8 mouse cellular contexts compared by ENCODE assay signal in genomic region chr1:180365983-180366811, GRCm38 (mm10). TPM values are rescaled to one million over a fixed set of nuclear protein-coding genes. Genes with fewer than 3 reads are reported as not detected.
A peak's percentile ranks its signal among the peaks of the same experiment; 100 is the strongest.
DNase-seq lines count a peak whose midpoint lies in the region; ATAC-seq and TF ChIP-seq lines count a peak whose summit lies in the region.

No protein-coding gene starts in this region.

- no peaks in the 10 kb centered on the region for H3K27me3 ChIP-seq in liver, embryonic 14.5 days (ENCODE audit: control insufficient read depth, insufficient read depth, low read length)
- H3K27me3 ChIP-seq in stomach, embryonic 15.5 days (replicated peaks), result no peaks in the 10 kb centered on the region

- WGBS in liver, embryonic 14.5 days (ENCODE audit: insufficient replicate concordance), result 58% methylated on average over 18 of the region's 18 CpGs
- WGBS in stomach, embryonic 15.5 days, result 65% methylated on average over 18 of the region's 18 CpGs
- 53% methylated on average over 18 of the region's 18 CpGs for WGBS in lung, adult 2 months

- ATAC-seq in cerebellum, adult (ENCODE audit: insufficient number of reproducible peaks, low FRiP score, low TSS enrichment), result no peak
- ATAC-seq in liver, embryonic 14.5 days (ENCODE audit: insufficient read depth), result no peak
- ATAC-seq in stomach, embryonic 15.5 days (ENCODE audit: insufficient read depth, low FRiP score, low read depth), result no peak

- TF ChIP-seq POLR2A in lung, adult 2 months (IDR thresholded peaks at IDR 0.05; ENCODE audit: borderline replicate concordance, extremely low read depth, low read depth, low read length), result no peak

- intact Hi-C loops in left cerebral cortex, postnatal 4 days (cut with DNase I), result loop anchor here (5.0 kb wide), 1 partner anchor 34 kb away; the partner anchor contains the start of gene Itpkb

- H3K27ac ChIP-seq in liver, embryonic 14.5 days, result no peak overlapping the region
- H3K27ac ChIP-seq in stomach, embryonic 15.5 days, result peak overlapping the region; percentile 83

- H3K4me3 ChIP-seq in liver, embryonic 14.5 days (ENCODE audit: insufficient read depth in 1 of 2, low read depth in 2 of 2, low read length in 2 of 2), result no peak overlapping the region
- no peak overlapping the region for H3K4me3 ChIP-seq in stomach, embryonic 15.5 days (replicated peaks)
- no peak overlapping the region for H3K4me3 ChIP-seq in lung, adult 2 months (replicated peaks; ENCODE audit: extremely low read depth, low read depth, low read length)

- no peaks in the 10 kb centered on the region for H3K36me3 ChIP-seq in liver, embryonic 14.5 days (replicated peaks; ENCODE audit: control insufficient read depth, insufficient read depth, low read depth)
- no peaks in the 10 kb centered on the region for H3K36me3 ChIP-seq in stomach, embryonic 15.5 days

- H3K9ac ChIP-seq in liver, embryonic 14.5 days (replicated peaks), result no peak overlapping the region
- H3K9ac ChIP-seq in stomach, embryonic 15.5 days, result no peak overlapping the region

- H3K4me1 ChIP-seq in liver, embryonic 14.5 days (replicated peaks; ENCODE audit: control insufficient read depth in 2 of 2, insufficient read depth in 2 of 2, low read length in 1 of 2), result peaks cover 3 to 28% of the 10 kb centered on the region in 2 experiments
- peaks cover 41% of the 10 kb centered on the region for H3K4me1 ChIP-seq in stomach, embryonic 15.5 days
- H3K4me1 ChIP-seq in lung, adult 2 months (ENCODE audit: control insufficient read depth, insufficient read depth, low read length), result peaks cover 71% of the 10 kb centered on the region

- H3K4me2 ChIP-seq in liver, embryonic 14.5 days (ENCODE audit: low read depth), result peak overlapping the region; percentile 76
- peak overlapping the region; percentile 83 for H3K4me2 ChIP-seq in stomach, embryonic 15.5 days

- no peak for TF ChIP-seq EP300 in liver, embryonic 14.5 days (IDR thresholded peaks at IDR 0.05; ENCODE audit: low read depth)

- H3K9me3 ChIP-seq in liver, embryonic 14.5 days (ENCODE audit: control insufficient read depth, low read length), result no peaks in the 10 kb centered on the region
- H3K9me3 ChIP-seq in stomach, embryonic 15.5 days, result no peaks in the 10 kb centered on the region

- TF ChIP-seq CTCF in liver, embryonic 14.5 days (IDR thresholded peaks at IDR 0.05; ENCODE audit: low read depth), result no peak
- no peak for TF ChIP-seq CTCF in lung, adult 2 months (IDR thresholded peaks at IDR 0.05; ENCODE audit: insufficient read depth, low read length)

- peak; percentile 54 for DNase-seq in cerebellum, adult 11 months
- peak; percentile 26 for DNase-seq in urinary bladder, postnatal 14 days (ENCODE audit: low spot score)
- no peak for DNase-seq in urinary bladder, postnatal 10 days (ENCODE audit: low spot score)
- no peak for DNase-seq in liver, embryonic 14.5 days (ENCODE audit: low read depth in 3 of 3, low spot score in 3 of 3)
- DNase-seq in lung, adult 2 months, result no peak
- DNase-seq in left cerebral cortex, postnatal 4 days, result no peak

RNA-seq across cellular contexts. Expression of gene Itpkb, which starts 35.9 kb away (rescaled TPM):
- 1.1 and 1.3 TPM in 2 replicates for polyA plus RNA-seq in liver, embryonic 14.5 days (2012; rRNA removed)
- polyA plus RNA-seq in liver, embryonic 14.5 days (2014; fragmentation: Nextera tagmentation; extraction: Ambion mirVana), result 0.52 and 0.88 TPM in 2 replicates
- polyA plus RNA-seq in stomach, embryonic 15.5 days (2015; fragmentation: Nextera tagmentation; extraction: Ambion mirVana), result 8.9 and 9.4 TPM in 2 replicates
- polyA plus RNA-seq in lung, adult 2 months (2012; rRNA removed), result 51.3 and 55.6 TPM in 2 replicates
- 10 to 100 TPM; 12.1 to 12.3 TPM for total RNA-seq in left cerebral cortex, postnatal 4 days (2021)

Comparison
In these comparisons a context has a peak if more than half of its experiments do, and no peak if none do; other contexts are left out.
1. DNase-seq: peak in cerebellum, adult 11 months (single experiment) and urinary bladder, postnatal 14 days (single experiment); none in urinary bladder, postnatal 10 days (single experiment), liver, embryonic 14.5 days (0 of 3), lung, adult 2 months (single experiment) and left cerebral cortex, postnatal 4 days (single experiment).